Mouse (Mus musculus): ENCODE results near the gene Sirt4.

DNA sequence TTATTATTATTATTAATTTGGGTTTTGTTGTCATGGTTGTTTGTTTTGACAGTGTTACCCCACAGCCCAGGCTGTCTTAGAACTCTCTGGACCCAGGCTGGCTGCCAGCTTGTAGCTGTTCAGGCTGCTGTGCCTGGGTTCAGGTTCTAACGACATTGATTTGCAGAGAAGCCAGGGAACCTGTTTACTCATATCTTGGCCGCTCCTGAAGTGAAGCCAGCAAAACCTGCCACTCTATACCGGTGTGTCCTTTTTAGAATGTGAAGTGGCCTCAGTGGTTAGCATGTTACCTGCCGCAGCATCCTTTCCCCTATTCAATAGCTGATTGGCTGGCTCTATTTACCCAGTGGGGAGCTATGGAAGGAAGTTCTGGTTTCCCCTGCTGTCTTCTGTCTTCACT is 2.2 kb upstream of the Sirt4 start:
- TF ChIP-seq TCF12 (IDR thresholded peaks at IDR 0.05; ENCODE audit: insufficient read depth, poor library complexity, severe bottlenecking) (no peak), SRF (IDR thresholded peaks at IDR 0.05; ENCODE audit: control insufficient read depth, insufficient read length, low read depth) (no peak), E2F4 (IDR thresholded peaks at IDR 0.05; ENCODE audit: insufficient read depth) (no peak), MYOD1 (IDR thresholded peaks at IDR 0.05; ENCODE audit: control insufficient read depth in 1 of 3, insufficient read length in 2 of 3, low read depth in 2 of 3) (no peak), USF1 (IDR thresholded peaks at IDR 0.05; ENCODE audit: low read depth) (no peak), POLR2A (IDR thresholded peaks at IDR 0.05; ENCODE audit: insufficient read length, low read depth) (no peak), MAX (IDR thresholded peaks at IDR 0.05; ENCODE audit: low read depth) (no peak)
